Mouse (Mus musculus): ENCODE measurements at regions not wholly inside any gene's neighbourhood (a gene's known extent, or its start where the extent isn't known, plus 50 kb on each side); places are given as distances from the start of the nearest gene placed in this dataset.

DNA sequence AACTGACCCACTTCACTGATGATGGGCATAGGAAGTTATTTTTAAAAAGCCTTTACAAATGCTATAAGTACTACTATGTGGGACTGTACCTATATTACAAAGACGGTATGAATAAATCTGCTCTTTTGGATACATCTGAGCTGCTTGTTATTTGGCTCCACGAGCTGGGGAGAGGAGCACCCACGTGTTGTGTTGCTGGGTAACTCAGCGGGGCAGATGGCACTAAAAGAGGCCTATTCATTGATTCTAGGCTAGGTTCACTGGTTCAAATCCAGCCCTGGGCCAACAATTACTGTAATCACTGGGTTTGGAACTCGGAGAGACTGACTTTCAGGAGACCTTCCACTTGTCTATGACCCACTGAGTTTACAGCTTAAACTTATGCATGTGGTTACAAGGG is 176.0 kb upstream of the Cadm1 start:
- Histone ChIP-seq H3K4me1 (peaks cover 44% of the 10 kb centered on the region), H3K9ac (no peak overlapping the region), H3K27me3 (no peaks in the 10 kb centered on the region; the same call in 1 of the 2 replicates), H3K9me3 (no peaks in the 10 kb centered on the region), H3K4me2 (no peak overlapping the region), H3K4me3 (no peak overlapping the region), H3K27ac (no peak overlapping the region), H3K36me3 (no peaks in the 10 kb centered on the region)
- WGBS = 67% methylated on average over 5 of the region's 5 CpGs
- ATAC-seq (ENCODE audit: insufficient number of reproducible peaks, insufficient read depth, low FRiP score, low TSS enrichment, low read depth) = no peak

DNA sequence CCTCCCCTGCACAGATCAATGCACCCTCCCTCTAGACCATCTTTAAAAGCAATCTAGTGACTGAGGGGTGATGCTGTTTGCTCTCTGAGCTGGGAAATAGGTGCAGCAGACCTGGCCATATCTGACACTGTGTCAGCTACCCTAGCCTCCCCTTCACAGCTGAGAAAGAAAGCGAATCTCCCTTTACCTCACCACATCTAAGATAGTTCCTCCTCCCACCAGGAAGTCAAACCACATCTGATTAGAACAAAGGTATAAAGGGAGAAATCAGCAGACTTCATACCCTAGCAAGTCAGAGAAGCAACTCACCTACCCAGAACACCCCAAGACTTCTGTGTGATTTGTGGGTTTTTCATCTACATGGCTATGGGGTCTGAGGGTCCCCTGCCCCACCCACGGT is 175.6 kb upstream of the Cadm1 start:
- Histone ChIP-seq H3K27me3 (no peaks in the 10 kb centered on the region; the same call in 1 of the 2 replicates), H3K4me1 (peaks cover 46% of the 10 kb centered on the region), H3K4me3 (no peak overlapping the region), H3K9me3 (no peaks in the 10 kb centered on the region), H3K9ac (no peak overlapping the region), H3K36me3 (no peaks in the 10 kb centered on the region), H3K27ac (no peak overlapping the region), H3K4me2 (no peak overlapping the region)
- ATAC-seq (ENCODE audit: insufficient number of reproducible peaks, insufficient read depth, low FRiP score, low TSS enrichment, low read depth) = no peak
- 82% methylated on average over 2 of the region's 2 CpGs for WGBS

GRCm38 (mm10) chr9:47354866-47355265 is 175.1 kb upstream of the Cadm1 start:
- H3K27me3 ChIP-seq = peaks cover under 1% of the 10 kb centered on the region; the same call in 1 of the 2 replicates

GRCm38 (mm10) chr9:47357756-47358399 is 172.1 kb upstream of the Cadm1 start:
- Histone ChIP-seq H3K9ac (no peak overlapping the region), H3K36me3 (no peaks in the 10 kb centered on the region), H3K27ac (peak overlapping the region; percentile 73), H3K4me1 (peaks cover 57% of the 10 kb centered on the region), H3K4me2 (peak overlapping the region; percentile 26; the same call in 1 of the 2 replicates), H3K27me3 (peaks cover 6% of the 10 kb centered on the region; the same call in 1 of the 2 replicates), H3K4me3 (no peak overlapping the region), H3K9me3 (no peaks in the 10 kb centered on the region)
- peak; percentile 83 for ATAC-seq (ENCODE audit: insufficient number of reproducible peaks, insufficient read depth, low FRiP score, low TSS enrichment, low read depth)
- WGBS = 39% methylated on average over 17 of the region's 17 CpGs

More at GRCm38 (mm10) chr9:47354866-47355265, 175.1 kb upstream of the Cadm1 start:
- Histone ChIP-seq H3K4me2 (no peak overlapping the region), H3K9ac (no peak overlapping the region), H3K4me3 (no peak overlapping the region), H3K9me3 (no peaks in the 10 kb centered on the region), H3K4me1 (peaks cover 46% of the 10 kb centered on the region), H3K27ac (no peak overlapping the region), H3K36me3 (no peaks in the 10 kb centered on the region)
- WGBS = 64% methylated on average over 9 of the region's 9 CpGs
- ATAC-seq (ENCODE audit: insufficient number of reproducible peaks, insufficient read depth, low FRiP score, low TSS enrichment, low read depth) = no peak

- H3K27ac ChIP-seq = peak overlapping the region; percentile 73
These were observed 171.6 kb upstream of the Cadm1 start for GRCm38 (mm10) chr9:47358400-47358767.

GRCm38 (mm10) chr9:47363086-47363485 is 166.9 kb upstream of the Cadm1 start:
- H3K9ac ChIP-seq = no peak overlapping the region
- ATAC-seq (ENCODE audit: insufficient number of reproducible peaks, insufficient read depth, low FRiP score, low TSS enrichment, low read depth) = no peak
- no peak overlapping the region for H3K4me2 ChIP-seq
- 15% methylated on average over 11 of the region's 11 CpGs for WGBS
- H3K36me3 ChIP-seq = no peaks in the 10 kb centered on the region
- peaks cover 38% of the 10 kb centered on the region for H3K27me3 ChIP-seq
- no peaks in the 10 kb centered on the region for H3K9me3 ChIP-seq
- H3K4me1 ChIP-seq = peaks cover 54% of the 10 kb centered on the region
- H3K4me3 ChIP-seq = no peak overlapping the region
- no peak overlapping the region for H3K27ac ChIP-seq

More at GRCm38 (mm10) chr9:47358400-47358767, 171.6 kb upstream of the Cadm1 start:
- Histone ChIP-seq H3K9me3 (no peaks in the 10 kb centered on the region), H3K4me3 (no peak overlapping the region), H3K4me1 (peaks cover 57% of the 10 kb centered on the region), H3K4me2 (peak overlapping the region; percentile 26; the same call in 1 of the 2 replicates), H3K9ac (no peak overlapping the region), H3K36me3 (no peaks in the 10 kb centered on the region), H3K27me3 (peaks cover 6% of the 10 kb centered on the region; the same call in 1 of the 2 replicates)
- WGBS = 44% methylated on average over 4 of the region's 4 CpGs
- ATAC-seq (ENCODE audit: insufficient number of reproducible peaks, insufficient read depth, low FRiP score, low TSS enrichment, low read depth) = no peak

- WGBS = 44% methylated on average over 3 of the region's 3 CpGs
- no peaks in the 10 kb centered on the region for H3K36me3 ChIP-seq
- no peak overlapping the region for H3K9ac ChIP-seq
These were observed 165.2 kb upstream of the Cadm1 start for GRCm38 (mm10) chr9:47364762-47365161.

GRCm38 (mm10) chr9:47367266-47367957 is 162.6 kb upstream of the Cadm1 start:
- H3K4me2 ChIP-seq = peak overlapping the region; percentile 66
- peak overlapping the region; percentile 35 for H3K4me3 ChIP-seq
- H3K36me3 ChIP-seq = no peaks in the 10 kb centered on the region
- no peak overlapping the region for H3K9ac ChIP-seq
- no peaks in the 10 kb centered on the region for H3K9me3 ChIP-seq
- no peak for ATAC-seq (ENCODE audit: insufficient number of reproducible peaks, insufficient read depth, low FRiP score, low TSS enrichment, low read depth)
- H3K4me1 ChIP-seq = peaks cover 46% of the 10 kb centered on the region
- no peak overlapping the region for H3K27ac ChIP-seq
- peaks cover 34% of the 10 kb centered on the region for H3K27me3 ChIP-seq
- 16% methylated on average over 17 of the region's 17 CpGs for WGBS

More at GRCm38 (mm10) chr9:47364762-47365161, 165.2 kb upstream of the Cadm1 start:
- no peak overlapping the region for H3K4me3 ChIP-seq
- no peak overlapping the region for H3K27ac ChIP-seq
- H3K4me2 ChIP-seq = no peak overlapping the region
- no peak for ATAC-seq (ENCODE audit: insufficient number of reproducible peaks, insufficient read depth, low FRiP score, low TSS enrichment, low read depth)
- H3K4me1 ChIP-seq = peaks cover 56% of the 10 kb centered on the region
- no peaks in the 10 kb centered on the region for H3K9me3 ChIP-seq
- peaks cover 40% of the 10 kb centered on the region for H3K27me3 ChIP-seq

DNA sequence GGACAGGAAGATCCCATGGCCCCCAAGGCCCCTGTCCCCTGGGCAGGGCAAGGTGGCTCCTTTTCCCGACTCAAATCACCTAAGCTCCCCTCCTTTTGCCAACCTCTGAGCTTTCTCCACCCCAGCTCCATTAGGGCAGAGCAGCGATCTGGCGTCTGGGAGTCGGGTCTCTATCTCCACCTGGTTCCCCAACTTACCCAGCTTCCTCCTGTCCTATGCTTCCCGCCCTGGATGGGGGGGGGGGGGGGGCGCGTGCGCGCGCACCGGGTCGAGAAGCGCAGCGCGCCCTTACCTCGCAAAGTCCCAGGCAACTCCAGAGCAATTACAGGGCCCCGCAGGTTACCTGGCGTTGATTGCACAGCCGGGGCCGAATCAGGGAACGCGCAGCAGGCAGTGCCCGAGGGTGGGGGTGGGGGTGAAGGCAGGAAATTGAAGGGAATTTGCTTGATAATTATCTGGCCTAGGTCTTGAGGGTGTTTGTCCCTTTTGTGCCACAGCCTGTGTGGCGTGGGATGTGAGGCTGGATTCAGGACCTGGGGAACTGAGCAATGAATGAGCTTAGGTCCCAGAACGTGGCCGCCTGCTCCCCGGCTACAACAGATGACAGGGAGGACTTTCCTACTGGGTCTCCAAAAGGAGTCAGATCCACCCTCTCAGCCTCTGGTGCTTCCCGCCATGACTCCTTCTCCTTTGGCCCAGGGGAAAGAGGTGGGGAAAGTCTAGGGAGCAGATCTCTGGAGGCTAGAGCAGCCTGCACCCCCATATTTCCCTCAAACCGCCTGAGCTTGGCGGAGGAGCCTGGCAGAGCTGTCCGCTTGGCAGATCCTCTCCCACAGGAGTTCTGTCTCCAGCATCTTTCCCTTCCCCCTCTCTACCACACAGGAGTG is 161.7 kb upstream of the Cadm1 start:
- peaks cover 38% of the 10 kb centered on the region for H3K4me1 ChIP-seq
- H3K27me3 ChIP-seq = peaks cover 34% of the 10 kb centered on the region
- H3K36me3 ChIP-seq = no peaks in the 10 kb centered on the region
- peak overlapping the region; percentile 35 for H3K4me3 ChIP-seq
- no peaks in the 10 kb centered on the region for H3K9me3 ChIP-seq
- ATAC-seq (ENCODE audit: insufficient number of reproducible peaks, insufficient read depth, low FRiP score, low TSS enrichment, low read depth) = no peak
- 1% methylated on average over 30 of the region's 31 CpGs for whole genome bisulfite sequencing
- peak overlapping the region; percentile 55; the same call in 1 of the 2 replicates for H3K27ac ChIP-seq
- peak overlapping the region; percentile 66 for H3K4me2 ChIP-seq
- H3K9ac ChIP-seq = 0 out of 2 replicates have a peak overlapping the region, but pooled peaks have one; percentile 46

DNA sequence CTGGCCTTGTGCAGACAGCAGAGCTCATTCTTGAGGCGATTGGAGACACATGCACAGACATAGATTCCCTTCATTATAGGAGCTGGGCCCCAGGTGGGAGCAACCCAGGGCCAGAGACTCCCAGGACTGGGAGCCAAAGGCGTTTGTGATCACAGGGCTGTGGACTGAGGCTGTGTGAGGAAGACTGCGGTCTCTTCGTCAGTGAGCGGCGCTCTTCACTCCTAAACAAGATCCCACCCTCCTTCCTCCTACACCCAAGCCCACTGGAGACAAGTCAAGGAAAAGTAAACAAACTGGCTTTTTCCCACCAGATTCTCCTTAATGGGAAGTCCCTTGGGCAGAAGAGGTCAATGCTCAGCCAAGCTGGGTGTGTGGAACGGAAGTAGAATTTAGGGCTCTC is 157.7 kb upstream of the Cadm1 start:
- H3K9me3 ChIP-seq = no peaks in the 10 kb centered on the region
- ATAC-seq (ENCODE audit: insufficient number of reproducible peaks, insufficient read depth, low FRiP score, low TSS enrichment, low read depth) = no peak
- no peak overlapping the region for H3K27ac ChIP-seq
- no peak overlapping the region for H3K9ac ChIP-seq
- no peak overlapping the region for H3K4me3 ChIP-seq
- H3K27me3 ChIP-seq = peaks cover 8% of the 10 kb centered on the region
- 83% methylated on average over 7 of the region's 7 CpGs for WGBS
- H3K4me1 ChIP-seq = peaks cover 25% of the 10 kb centered on the region
- H3K4me2 ChIP-seq = no peak overlapping the region
- no peaks in the 10 kb centered on the region for H3K36me3 ChIP-seq

GRCm38 (mm10) chr9:47374086-47374485 is 155.9 kb upstream of the Cadm1 start:
- Histone ChIP-seq H3K4me3 (no peak overlapping the region), H3K4me1 (peaks cover 7% of the 10 kb centered on the region), H3K27me3 (no peaks in the 10 kb centered on the region), H3K9me3 (no peaks in the 10 kb centered on the region), H3K36me3 (no peaks in the 10 kb centered on the region), H3K9ac (no peak overlapping the region), H3K27ac (no peak overlapping the region), H3K4me2 (no peak overlapping the region)
- WGBS = 89% methylated on average over 7 of the region's 7 CpGs
- no peak for ATAC-seq (ENCODE audit: insufficient number of reproducible peaks, insufficient read depth, low FRiP score, low TSS enrichment, low read depth)

Data from embryonic facial prominence, embryonic 13.5 days (tissue).